Mouse (Mus musculus) large intestine, adult 2 months (tissue): ENCODE measurements around the gene U90926. TPM values are rescaled to one million over a fixed set of nuclear protein-coding genes. Genes with fewer than 3 reads are reported as not detected.

Source experiments
- polyA plus RNA-seq: library from polyadenylated mRNA; depleted of rRNA; stranded (reverse); fragments of >200 nt; gene quantifications from 2 replicates; pipeline ENCODE4 v1.2.3, GENCODE M21; 2012; rRNA removed

The U90926 gene
- polyA plus RNA-seq, 1 experiment, result 2.4 TPM

Other genes starting within 250 kb of the U90926 start
- gene Odaph, start 227.9 kb downstream of the U90926 start, polyA plus RNA-seq, result 0.15 TPM in 1 of 2 replicates, not detected in the other
- gene Cdkl2, start 171.5 kb downstream of the U90926 start, polyA plus RNA-seq, result 0.62 and 0.78 TPM in 2 replicates
- gene G3bp2, start 131.7 kb downstream of the U90926 start, polyA plus RNA-seq, result 17.6 and 21.9 TPM in 2 replicates
- 23.8 and 41.7 TPM in 2 replicates for gene Uso1, start 77.5 kb downstream of the U90926 start, polyA plus RNA-seq
- 0.88 and 2.7 TPM in 2 replicates for gene Ppef2, start 40.9 kb upstream of the U90926 start, polyA plus RNA-seq
- 30.2 and 53.1 TPM in 2 replicates for gene Naaa, start 62.8 kb upstream of the U90926 start, polyA plus RNA-seq
- gene Sdad1, start 95.1 kb upstream of the U90926 start, polyA plus RNA-seq, result 5.2 and 8.9 TPM in 2 replicates
- 27.1 and 43.7 TPM in 2 replicates for gene Cxcl9, start 112.7 kb upstream of the U90926 start, polyA plus RNA-seq
- gene Art3, start 116.4 kb upstream of the U90926 start, polyA plus RNA-seq, result 9.2 and 9.3 TPM in 2 replicates
- 20.5 and 20.6 TPM in 2 replicates for gene Cxcl10, start 133.5 kb upstream of the U90926 start, polyA plus RNA-seq
- gene Nup54, start 219.8 kb upstream of the U90926 start, polyA plus RNA-seq, result 11.9 and 16.6 TPM in 2 replicates